Mouse (Mus musculus) forebrain, embryonic 13.5 days (tissue): ENCODE data around the gene Olfr458. TPM values are rescaled to one million over a fixed set of nuclear protein-coding genes. Genes with fewer than 3 reads are reported as not detected.

Experiments
- ATAC-seq: fragments of 200-750 bp; cut with Nextera tagmentation; 2 replicates; pipeline ENCODE4 v1.8.0; 2017
- H3K27ac ChIP-seq: fragments of 300-500 bp; sonication (generic); 2 replicates; pipeline ENCODE4 v1.5.1; 2015; ENCODE audit warnings: inconsistent platforms, mild to moderate bottlenecking, moderate library complexity
- H3K27me3 ChIP-seq: fragments of 300-500 bp; sonication (generic); 2 replicates; pipeline ENCODE4 v1.6.1; 2015; ENCODE audit warnings: mild to moderate bottlenecking, inconsistent platforms
- H3K36me3 ChIP-seq: fragments of 300-500 bp; sonication (generic); 2 replicates; pipeline ENCODE4 v1.6.1; 2015; ENCODE audit warnings: mild to moderate bottlenecking, inconsistent platforms; ENCODE audit not compliant: poor library complexity, severe bottlenecking
- H3K4me1 ChIP-seq: fragments of 300-500 bp; sonication (generic); 2 replicates; pipeline ENCODE4 v1.6.1; 2015; ENCODE audit warnings: inconsistent platforms
- H3K4me2 ChIP-seq: fragments of 300-500 bp; sonication (generic); 2 replicates; pipeline ENCODE4 v1.6.1; 2015; ENCODE audit warnings: inconsistent platforms, mild to moderate bottlenecking, moderate library complexity
- H3K4me3 ChIP-seq: fragments of 300-500 bp; sonication (generic); 2 replicates; pipeline ENCODE4 v1.5.1; 2015; ENCODE audit warnings: mild to moderate bottlenecking, inconsistent platforms
- H3K9ac ChIP-seq: fragments of 300-500 bp; sonication (generic); 2 replicates; pipeline ENCODE4 v1.6.1; 2015; ENCODE audit warnings: mild to moderate bottlenecking, inconsistent platforms
- H3K9me3 ChIP-seq: fragments of 300-500 bp; sonication (generic); replicated peaks from 2 replicates; pipeline ENCODE4 v1.6.1; 2016; ENCODE audit warnings: inconsistent platforms
- WGBS: fragments of 180-500 bp; shearing (Covaris S2); methylation state at CpG from one replicate; pipeline ENCODE4 v1.1.7; 2015; 5-methylcytosine and 5-hydroxymethylcytosine counted together
- polyA plus RNA-seq: library from polyadenylated mRNA; unstranded; fragments of >200 nt; fragmentation: Nextera tagmentation; extraction: Ambion mirVana; gene quantifications from 2 replicates; pipeline ENCODE4 v1.2.1, GENCODE M21; 2015

Gene Olfr458
- polyA plus RNA-seq, 1 experiment from 2014 or later, result not detected

DNA sequence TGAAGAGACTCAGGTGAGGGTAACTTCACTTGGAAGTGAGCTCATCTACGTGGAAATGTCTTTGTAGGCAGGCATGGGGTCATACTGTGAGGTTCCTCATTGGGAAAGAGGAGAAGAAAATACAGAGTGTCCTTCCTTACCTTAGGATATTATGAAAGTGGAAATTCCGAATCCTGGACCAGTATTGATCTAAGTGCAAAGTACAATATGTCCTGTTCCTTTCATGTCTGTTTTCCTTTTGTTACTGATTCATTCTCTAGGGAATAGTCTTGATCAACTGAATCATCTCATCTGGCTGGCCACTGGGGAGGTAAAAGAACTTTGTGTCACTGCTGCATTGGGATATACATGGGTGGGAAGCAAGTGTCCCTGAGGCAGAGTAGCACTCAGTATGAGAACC lies 29.5 kb downstream of the Olfr458 start:
- Histone ChIP-seq H3K4me1 (no peaks in the 10 kb centered on the region), H3K9me3 (no peaks in the 10 kb centered on the region), H3K27me3 (no peaks in the 10 kb centered on the region), H3K36me3 (no peaks in the 10 kb centered on the region), H3K4me2 (no peak overlapping the region), H3K9ac (no peak overlapping the region), H3K4me3 (no peak overlapping the region), H3K27ac (no peak overlapping the region)
- ATAC-seq, result no peak
- 68% methylated on average over 2 of the region's 2 CpGs for WGBS

DNA sequence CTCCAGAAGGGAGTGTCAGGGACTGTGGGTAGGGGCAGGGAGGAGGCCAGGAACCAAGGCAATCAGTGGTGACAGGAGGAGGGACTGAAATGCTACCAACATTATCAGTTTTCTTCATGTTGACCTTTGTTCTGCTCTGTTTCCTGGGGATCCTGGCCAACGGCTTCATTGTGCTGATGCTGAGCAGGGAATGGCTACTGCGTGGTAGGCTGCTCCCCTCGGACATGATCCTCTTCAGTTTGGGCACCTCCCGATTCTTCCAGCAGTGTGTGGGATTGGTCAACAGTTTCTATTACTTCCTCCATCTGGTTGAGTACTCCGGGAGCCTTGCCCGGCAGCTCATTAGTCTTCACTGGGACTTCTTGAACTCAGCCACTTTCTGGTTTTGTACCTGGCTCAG lies 30.6 kb downstream of the Olfr458 start, which contains the start of gene Tas2r126:
Gene Tas2r126, plus strand, starts transcription at position 90 of the 400 bp plus-strand sequence.
- ATAC-seq, result no peak
- no peak within 1 kb of the TSS for H3K27ac ChIP-seq

DNA sequence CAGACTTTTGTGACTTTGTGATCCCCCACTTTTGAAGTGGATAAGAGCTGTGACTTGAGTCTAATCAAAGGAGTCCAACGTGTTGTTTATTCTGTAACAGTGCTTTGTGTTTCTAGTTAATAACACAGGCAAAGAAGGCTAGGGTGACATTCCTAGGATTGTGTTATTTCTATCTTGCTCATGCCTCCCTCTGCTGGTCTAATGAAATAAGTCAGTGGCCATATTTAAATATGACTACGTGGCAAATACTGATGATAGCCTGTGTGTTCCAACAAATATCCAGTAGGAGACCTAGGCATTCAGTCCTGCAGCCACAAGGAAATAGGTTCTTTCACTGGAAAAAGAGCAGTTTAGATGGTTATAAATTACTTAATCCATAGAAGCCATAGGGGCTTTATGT lies 31.4 kb downstream of the Olfr458 start:
- Histone ChIP-seq H3K36me3 (no peaks in the 10 kb centered on the region), H3K9me3 (no peaks in the 10 kb centered on the region), H3K4me3 (no peak overlapping the region), H3K27ac (no peak overlapping the region), H3K9ac (no peak overlapping the region), H3K4me2 (no peak overlapping the region), H3K27me3 (no peaks in the 10 kb centered on the region), H3K4me1 (no peaks in the 10 kb centered on the region)
- WGBS, result 74% methylated on average over 2 of the region's 2 CpGs
- no peak for ATAC-seq

More for the DNA sequence above, 30.6 kb downstream of the Olfr458 start, which contains the start of gene Tas2r126:
- Histone ChIP-seq H3K27me3 (no peaks in the 10 kb centered on the region), H3K9ac (no peak within 1 kb of the TSS), H3K9me3 (no peaks in the 10 kb centered on the region), H3K4me3 (no peak within 1 kb of the TSS), H3K4me2 (no peak within 1 kb of the TSS), H3K4me1 (no peaks in the 10 kb centered on the region), H3K36me3 (no peaks in the 10 kb centered on the region)
- 90% methylated on average over 6 of the region's 6 CpGs for WGBS

DNA sequence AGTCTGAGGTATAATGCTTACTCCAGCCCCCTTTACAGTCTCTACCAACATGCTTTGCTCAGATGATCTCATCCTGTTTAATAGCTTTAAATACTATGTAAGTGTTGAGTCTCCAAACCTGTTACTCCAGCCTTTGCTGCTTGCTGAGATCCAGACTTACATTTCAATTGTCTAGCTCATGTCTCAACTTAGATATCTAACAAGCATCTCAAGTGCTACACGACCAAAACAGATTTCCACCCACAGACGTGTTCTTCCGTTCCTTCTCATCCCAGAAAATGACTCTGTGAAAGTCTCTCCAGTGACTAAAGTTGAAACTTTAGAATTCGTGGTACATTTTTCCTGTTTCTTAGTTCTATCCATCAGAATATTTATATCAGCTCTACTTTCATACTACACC lies 38.7 kb downstream of the Olfr458 start:
- Histone ChIP-seq H3K36me3 (no peaks in the 10 kb centered on the region), H3K4me2 (no peak overlapping the region), H3K9ac (no peak overlapping the region), H3K4me1 (no peaks in the 10 kb centered on the region), H3K27ac (no peak overlapping the region), H3K9me3 (no peaks in the 10 kb centered on the region), H3K4me3 (no peak overlapping the region), H3K27me3 (no peaks in the 10 kb centered on the region)
- 89% methylated on average over 4 of the region's 4 CpGs for WGBS
- ATAC-seq, result no peak

DNA sequence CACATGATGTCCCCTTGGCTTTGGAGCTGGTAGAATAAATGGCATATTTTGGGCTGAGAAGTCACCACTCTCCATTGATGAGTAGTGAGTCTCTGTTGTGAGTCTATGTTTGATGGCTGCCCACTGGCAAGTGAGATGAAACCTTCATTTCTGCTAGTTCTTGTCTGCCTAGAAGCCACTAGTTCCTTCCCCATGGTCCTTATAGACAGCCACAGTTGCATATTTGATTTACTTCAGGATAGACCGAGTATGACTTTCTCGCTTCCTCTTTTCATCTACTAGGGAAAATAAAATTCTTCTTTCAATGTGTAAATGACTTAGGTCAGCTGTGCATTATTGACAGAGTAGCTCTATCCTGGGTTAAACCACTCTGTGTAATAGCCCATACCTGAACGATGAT lies 40.5 kb downstream of the Olfr458 start:
- Histone ChIP-seq H3K4me3 (no peak overlapping the region), H3K27me3 (no peaks in the 10 kb centered on the region), H3K36me3 (no peaks in the 10 kb centered on the region), H3K4me1 (no peaks in the 10 kb centered on the region), H3K27ac (no peak overlapping the region), H3K9ac (no peak overlapping the region), H3K4me2 (no peak overlapping the region), H3K9me3 (no peaks in the 10 kb centered on the region)
- ATAC-seq, result no peak
- 94% methylated on average over 3 of the region's 3 CpGs for WGBS

DNA sequence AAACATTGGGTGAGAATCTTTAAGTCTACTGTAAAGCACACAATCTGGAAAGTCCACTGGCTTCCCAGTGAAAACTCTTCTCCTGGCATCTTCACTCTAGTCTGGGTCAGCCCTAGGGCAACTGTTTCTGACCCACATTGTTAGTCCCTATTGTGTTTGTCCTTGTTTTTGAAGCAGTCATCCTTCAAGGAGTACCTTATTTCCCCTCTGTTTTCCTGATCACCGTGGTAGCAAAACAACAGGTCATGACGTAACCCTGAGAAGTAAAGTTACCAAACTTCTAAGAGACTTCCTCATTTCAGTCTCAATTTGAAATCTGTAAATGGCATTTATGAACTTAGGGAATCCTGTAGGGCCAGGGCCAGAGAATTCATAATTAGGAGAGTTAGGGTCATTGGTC lies 43.6 kb downstream of the Olfr458 start:
- H3K4me2 ChIP-seq, result no peak overlapping the region
- H3K4me3 ChIP-seq, result no peak overlapping the region
- no peaks in the 10 kb centered on the region for H3K4me1 ChIP-seq
- H3K9ac ChIP-seq, result no peak overlapping the region
- H3K36me3 ChIP-seq, result no peaks in the 10 kb centered on the region
- H3K9me3 ChIP-seq, result no peaks in the 10 kb centered on the region
- ATAC-seq, result no peak
- H3K27ac ChIP-seq, result no peak overlapping the region
- WGBS, result 81% methylated on average over 2 of the region's 2 CpGs
- no peaks in the 10 kb centered on the region for H3K27me3 ChIP-seq

DNA sequence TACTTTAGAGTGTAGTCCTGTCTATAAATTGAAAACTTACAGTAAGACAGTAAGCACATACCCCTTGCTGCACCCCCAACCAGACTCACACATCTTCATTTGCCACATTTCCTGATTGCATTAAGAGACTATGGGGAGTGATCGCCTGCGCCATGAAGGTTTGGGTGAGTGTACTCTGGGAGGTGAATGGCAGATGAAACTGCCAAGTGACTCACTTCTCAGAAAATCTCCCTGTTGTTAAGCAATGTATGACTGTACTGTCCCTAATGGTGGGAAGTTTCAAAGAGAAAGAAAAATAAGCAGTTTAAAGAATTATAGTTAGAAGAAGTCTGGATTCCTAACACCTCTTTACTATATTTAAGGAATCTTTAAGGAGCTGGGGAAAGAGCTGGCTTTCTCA lies 45.6 kb downstream of the Olfr458 start:
- ATAC-seq, result no peak
- no peaks in the 10 kb centered on the region for H3K27me3 ChIP-seq
- no peak overlapping the region for H3K4me2 ChIP-seq
- no peak overlapping the region for H3K9ac ChIP-seq
- no peak overlapping the region for H3K4me3 ChIP-seq
- no peak overlapping the region for H3K27ac ChIP-seq
- H3K4me1 ChIP-seq, result no peaks in the 10 kb centered on the region
- no peaks in the 10 kb centered on the region for H3K36me3 ChIP-seq
- no peaks in the 10 kb centered on the region for H3K9me3 ChIP-seq
- WGBS, result 88% methylated on average over 2 of the region's 2 CpGs

Other genes starting within 250 kb of the Olfr458 start
- gene Tas2r144, start 249.9 kb downstream of the Olfr458 start, polyA plus RNA-seq, result not detected in 2 replicates
- 13.2 and 14.8 TPM in 2 replicates for gene Gstk1, start 219.3 kb downstream of the Olfr458 start, polyA plus RNA-seq
- gene Tmem139, start 203.2 kb downstream of the Olfr458 start, polyA plus RNA-seq, result 0.19 TPM in 1 of 2 replicates, not detected in the other
- gene Casp2, start 200.2 kb downstream of the Olfr458 start, polyA plus RNA-seq, result 62.7 and 73.9 TPM in 2 replicates
- 1.3 and 2.0 TPM in 2 replicates for gene Clcn1, start 178.5 kb downstream of the Olfr458 start, polyA plus RNA-seq
- gene Fam131b, start 140.6 kb downstream of the Olfr458 start, polyA plus RNA-seq, result 4.0 and 4.4 TPM in 2 replicates
- 39.8 and 41.1 TPM in 2 replicates for gene Zyx, start 115.6 kb downstream of the Olfr458 start, polyA plus RNA-seq
- 0.23 and 0.28 TPM in 2 replicates for gene Epha1, start 91.9 kb downstream of the Olfr458 start, polyA plus RNA-seq
- not detected in 2 replicates for gene Tas2r143, start 65.0 kb downstream of the Olfr458 start, polyA plus RNA-seq
- gene Tas2r135, start 59.8 kb downstream of the Olfr458 start, polyA plus RNA-seq, result not detected in 2 replicates
- not detected in 2 replicates for gene Tas2r126, start 30.7 kb downstream of the Olfr458 start, polyA plus RNA-seq
- gene Olfr457, start 11.1 kb upstream of the Olfr458 start, polyA plus RNA-seq, result not detected in 2 replicates
- not detected in 2 replicates for gene Olfr456, start 22.0 kb upstream of the Olfr458 start, polyA plus RNA-seq
- gene Olfr455, start 82.4 kb upstream of the Olfr458 start, polyA plus RNA-seq, result not detected in 2 replicates
- 0.06 TPM in 1 of 2 replicates, not detected in the other for gene Tcaf3, start 132.5 kb upstream of the Olfr458 start, polyA plus RNA-seq
- 1.4 and 1.9 TPM in 2 replicates for gene Tcaf2, start 180.1 kb upstream of the Olfr458 start, polyA plus RNA-seq
- gene Tcaf1, start 244.9 kb upstream of the Olfr458 start, polyA plus RNA-seq, result 191 and 198 TPM in 2 replicates